ENCODE assay signal across 9 mouse cellular contexts in the genomic region with DNA sequence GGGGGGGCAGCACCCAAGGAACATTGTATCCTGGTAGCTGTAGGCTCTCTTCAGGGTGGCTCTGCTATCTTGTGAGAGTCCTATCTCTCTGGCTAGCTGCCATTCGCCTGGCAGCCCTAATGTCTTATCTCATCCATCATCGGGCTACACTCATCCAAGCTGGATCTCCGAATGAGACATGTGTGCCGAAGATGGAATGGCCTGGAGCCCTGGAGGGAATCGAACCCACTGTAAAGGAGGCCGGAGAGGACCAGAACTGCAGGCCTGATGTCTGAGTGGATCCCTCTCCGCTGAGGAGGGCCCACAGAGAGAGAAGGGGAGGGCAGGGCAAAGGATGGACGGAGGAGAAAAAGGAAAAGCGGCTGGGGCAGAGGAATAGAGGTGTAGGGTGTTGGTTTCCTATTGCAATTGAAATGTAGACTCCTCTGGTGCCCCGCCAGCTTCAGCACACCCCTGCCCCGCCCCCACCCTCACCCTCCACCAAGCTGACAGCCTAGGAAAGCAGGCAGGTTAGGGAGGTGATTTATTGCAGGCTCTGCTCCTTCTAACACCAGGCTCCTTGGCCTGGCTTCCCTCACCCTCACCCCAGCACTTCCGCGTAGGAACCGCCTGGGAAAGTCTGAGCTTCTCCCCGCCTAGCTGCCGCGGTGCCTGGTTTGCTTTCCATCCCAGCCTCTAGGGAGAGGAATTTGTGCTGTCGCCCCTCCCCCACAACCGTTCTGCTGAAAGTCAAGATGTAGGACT. TPM values are rescaled to one million over a fixed set of nuclear protein-coding genes. Genes with fewer than 3 reads are reported as not detected.
DNase-seq lines count a peak whose midpoint lies in the region; ATAC-seq lines count a peak whose summit lies in the region.
"Had no signal": no experiment of that assay in that cellular context is flagged by ENCODE, and none has a peak within 500 bp of the region (broad histone marks: within the 10 kb centered on the region; RNA-seq: fewer than 3 reads in every experiment).

No protein-coding gene starts in this region.

- H3K9ac ChIP-seq in forebrain, embryonic 11.5 days (ENCODE audit: low read length): no peak overlapping the region; the same call in 1 of the 2 replicates
- peak overlapping the region; percentile 53 for H3K9ac ChIP-seq in heart, embryonic 14.5 days (ENCODE audit: low read length)
- no peak overlapping the region for H3K9ac ChIP-seq in kidney, embryonic 14.5 days (ENCODE audit: low read depth, low read length)
- H3K9ac ChIP-seq in liver, embryonic 12.5 days: no peak overlapping the region
- 0 out of 2 replicates have a peak overlapping the region, but pooled peaks have one; percentile 32 for H3K9ac ChIP-seq in midbrain, embryonic 16.5 days (ENCODE audit: low read depth, low read length)
- H3K9ac ChIP-seq: liver, embryonic 14.5 days had no signal

- peak; percentile 78 for DNase-seq in adrenal gland, postnatal 10 days
- DNase-seq in forebrain, embryonic 11.5 days (ENCODE audit: low spot score): peak; percentile 73
- peak; percentile 77 for DNase-seq in testis, postnatal 10 days (ENCODE audit: low spot score)
- DNase-seq in thymus, postnatal 0 days (ENCODE audit: low spot score): no peak

- 28% methylated on average over 19 of the region's 19 CpGs for WGBS in forebrain, embryonic 11.5 days
- WGBS in heart, embryonic 14.5 days: 14% methylated on average over 17 of the region's 19 CpGs
- 15% methylated on average over 19 of the region's 19 CpGs for WGBS in kidney, embryonic 14.5 days
- 24% methylated on average over 19 of the region's 19 CpGs for WGBS in liver, embryonic 12.5 days (ENCODE audit: insufficient replicate concordance)
- 28% methylated on average over 19 of the region's 19 CpGs for WGBS in midbrain, embryonic 16.5 days

- H3K27ac ChIP-seq in forebrain, embryonic 11.5 days (ENCODE audit: low read depth, low read length): no peak overlapping the region
- peak overlapping the region; percentile 79 to 83 for H3K27ac ChIP-seq in heart, embryonic 14.5 days (replicated peaks in 1 of 2; ENCODE audit: control insufficient read depth in 1 of 2, insufficient read depth in 1 of 2, low read depth in 2 of 2, low read length in 2 of 2)
- H3K27ac ChIP-seq in kidney, embryonic 14.5 days (ENCODE audit: low read depth, low read length): peak overlapping the region; percentile 44; the same call in 1 of the 2 replicates
- no peak overlapping the region for H3K27ac ChIP-seq in liver, embryonic 12.5 days
- H3K27ac ChIP-seq in midbrain, embryonic 16.5 days (ENCODE audit: low read length): no peak overlapping the region
- H3K27ac ChIP-seq: liver, embryonic 14.5 days had no signal

- H3K27me3 ChIP-seq in forebrain, embryonic 11.5 days (ENCODE audit: control insufficient read depth, insufficient read depth, low read length): no peaks in the 10 kb centered on the region
- no peaks in the 10 kb centered on the region for H3K27me3 ChIP-seq in heart, embryonic 14.5 days (ENCODE audit: control insufficient read depth, insufficient read depth, low read length)
- no peaks in the 10 kb centered on the region for H3K27me3 ChIP-seq in kidney, embryonic 14.5 days (ENCODE audit: control insufficient read depth, insufficient read depth, low read length)
- H3K27me3 ChIP-seq in liver, embryonic 12.5 days (replicated peaks): no peaks in the 10 kb centered on the region
- H3K27me3 ChIP-seq in midbrain, embryonic 16.5 days (ENCODE audit: control insufficient read depth, insufficient read depth, low read depth, low read length): no peaks in the 10 kb centered on the region

- no peaks in the 10 kb centered on the region for H3K36me3 ChIP-seq in forebrain, embryonic 11.5 days (ENCODE audit: control insufficient read depth, insufficient read depth, low read length)
- H3K36me3 ChIP-seq in heart, embryonic 14.5 days (ENCODE audit: control insufficient read depth, insufficient read depth, low read length): no peaks in the 10 kb centered on the region
- no peaks in the 10 kb centered on the region for H3K36me3 ChIP-seq in kidney, embryonic 14.5 days (ENCODE audit: control insufficient read depth, insufficient read depth, low read length)
- H3K36me3 ChIP-seq in liver, embryonic 12.5 days: no peaks in the 10 kb centered on the region
- no peaks in the 10 kb centered on the region for H3K36me3 ChIP-seq in midbrain, embryonic 16.5 days (ENCODE audit: control insufficient read depth, insufficient read depth, low read length)

- no peaks in the 10 kb centered on the region for H3K9me3 ChIP-seq in forebrain, embryonic 11.5 days (ENCODE audit: control insufficient read depth, low read length)
- no peaks in the 10 kb centered on the region for H3K9me3 ChIP-seq in heart, embryonic 14.5 days (ENCODE audit: control insufficient read depth, low read length)
- no peaks in the 10 kb centered on the region for H3K9me3 ChIP-seq in kidney, embryonic 14.5 days (ENCODE audit: control insufficient read depth, low read length)
- no peaks in the 10 kb centered on the region for H3K9me3 ChIP-seq in liver, embryonic 12.5 days (replicated peaks)
- no peaks in the 10 kb centered on the region for H3K9me3 ChIP-seq in midbrain, embryonic 16.5 days (replicated peaks; ENCODE audit: control insufficient read depth, low read length, poor library complexity, severe bottlenecking)

- H3K4me3 ChIP-seq in forebrain, embryonic 11.5 days (ENCODE audit: low read depth, low read length): no peak overlapping the region
- H3K4me3 ChIP-seq in heart, embryonic 14.5 days (ENCODE audit: control insufficient read depth in 1 of 2, insufficient read depth in 1 of 2, low read depth in 1 of 2, low read length in 2 of 2): 0 out of 4 replicates have a peak overlapping the region, but pooled peaks of 1 of the 2 experiments have one; percentile 10
- no peak overlapping the region for H3K4me3 ChIP-seq in kidney, embryonic 14.5 days (ENCODE audit: low read length)
- H3K4me3 ChIP-seq in liver, embryonic 12.5 days: no peak overlapping the region
- no peak overlapping the region for H3K4me3 ChIP-seq in midbrain, embryonic 16.5 days (ENCODE audit: low read depth, low read length)

- peak; percentile 58 for ATAC-seq in forebrain, embryonic 11.5 days (replicated peaks; ENCODE audit: low FRiP score)
- ATAC-seq in heart, embryonic 14.5 days (ENCODE audit: insufficient number of reproducible peaks, insufficient read depth, low FRiP score, low read depth): peak; percentile 78; the same call in 1 of the 2 replicates
- ATAC-seq in kidney, embryonic 14.5 days (ENCODE audit: low FRiP score, low TSS enrichment): peak; percentile 94
- ATAC-seq in liver, embryonic 12.5 days: no peak
- ATAC-seq in midbrain, embryonic 16.5 days: peak; percentile 53

- peak overlapping the region; percentile 11; the same call in 1 of the 2 replicates for H3K4me2 ChIP-seq in forebrain, embryonic 11.5 days (ENCODE audit: low read depth, low read length, severe bottlenecking)
- peak overlapping the region; percentile 51 for H3K4me2 ChIP-seq in heart, embryonic 14.5 days (ENCODE audit: low read length)
- H3K4me2 ChIP-seq in kidney, embryonic 14.5 days (replicated peaks; ENCODE audit: low read depth, low read length): peak overlapping the region; percentile 12; the same call in 1 of the 2 replicates
- peak overlapping the region; percentile 39 for H3K4me2 ChIP-seq in liver, embryonic 12.5 days
- 0 out of 2 replicates have a peak overlapping the region, but pooled peaks have one; percentile 8 for H3K4me2 ChIP-seq in midbrain, embryonic 16.5 days (ENCODE audit: low read length)

- H3K4me1 ChIP-seq in forebrain, embryonic 11.5 days (replicated peaks; ENCODE audit: control insufficient read depth, insufficient read depth, low read length): peaks cover 4% of the 10 kb centered on the region
- peaks cover 12 to 20% of the 10 kb centered on the region in 2 experiments for H3K4me1 ChIP-seq in heart, embryonic 14.5 days (ENCODE audit: control insufficient read depth in 2 of 2, insufficient read depth in 2 of 2, low read length in 2 of 2)
- peaks cover 14% of the 10 kb centered on the region for H3K4me1 ChIP-seq in kidney, embryonic 14.5 days (ENCODE audit: control insufficient read depth, insufficient read depth, low read length)
- H3K4me1 ChIP-seq in liver, embryonic 12.5 days: peaks cover 31% of the 10 kb centered on the region
- peaks cover 4% of the 10 kb centered on the region; the same call in 1 of the 2 replicates for H3K4me1 ChIP-seq in midbrain, embryonic 16.5 days (ENCODE audit: control insufficient read depth, insufficient read depth, low read length)

RNA-seq across cellular contexts. Expression of a gene that starts 32.5 kb away (rescaled TPM):
- total RNA-seq in adrenal gland, postnatal 10 days (2021): not detected
- not detected in 2 replicates for polyA plus RNA-seq in forebrain, embryonic 11.5 days (2014; fragmentation: Nextera tagmentation; extraction: Ambion mirVana)
- polyA plus RNA-seq in heart, embryonic 14.5 days (2014; fragmentation: Nextera tagmentation; extraction: Ambion mirVana): not detected in 2 replicates
- polyA plus RNA-seq in kidney, embryonic 14.5 days (2014; fragmentation: Nextera tagmentation; extraction: Ambion mirVana): not detected in 2 replicates
- polyA plus RNA-seq in liver, embryonic 12.5 days (2016; fragmentation: Nextera tagmentation; extraction: Ambion mirVana): not detected in 2 replicates
- polyA plus RNA-seq in midbrain, embryonic 16.5 days (2015; fragmentation: Nextera tagmentation; extraction: Ambion mirVana): not detected in 2 replicates
- 8.4 and 11.8 TPM in 2 replicates for polyA plus RNA-seq in thymus, postnatal 0 days (2015; fragmentation: Nextera tagmentation; extraction: Ambion mirVana)
- polyA plus RNA-seq: liver, embryonic 14.5 days had no signal

RNA-seq across cellular contexts. Expression of a gene that starts 47.0 kb away (rescaled TPM):
- total RNA-seq in adrenal gland, postnatal 10 days (2021): 1 to 10 TPM; 1.8 TPM
- polyA plus RNA-seq in forebrain, embryonic 11.5 days (2014; fragmentation: Nextera tagmentation; extraction: Ambion mirVana): 7.4 and 8.5 TPM in 2 replicates
- polyA plus RNA-seq in heart, embryonic 14.5 days (2014; fragmentation: Nextera tagmentation; extraction: Ambion mirVana): 5.3 and 5.7 TPM in 2 replicates
- 9.0 and 9.9 TPM in 2 replicates for polyA plus RNA-seq in kidney, embryonic 14.5 days (2014; fragmentation: Nextera tagmentation; extraction: Ambion mirVana)
- polyA plus RNA-seq in liver, embryonic 12.5 days (2016; fragmentation: Nextera tagmentation; extraction: Ambion mirVana): 1.0 and 1.4 TPM in 2 replicates
- polyA plus RNA-seq in midbrain, embryonic 16.5 days (2015; fragmentation: Nextera tagmentation; extraction: Ambion mirVana): 3.0 and 3.2 TPM in 2 replicates
- 2.6 and 4.4 TPM in 2 replicates for polyA plus RNA-seq in thymus, postnatal 0 days (2015; fragmentation: Nextera tagmentation; extraction: Ambion mirVana)

RNA-seq across cellular contexts. Expression of a gene that starts 48.0 kb away (rescaled TPM):
- total RNA-seq in adrenal gland, postnatal 10 days (2021): 10 to 100 TPM; 33.2 to 42.0 TPM
- polyA plus RNA-seq in forebrain, embryonic 11.5 days (2014; fragmentation: Nextera tagmentation; extraction: Ambion mirVana): 44.7 and 46.0 TPM in 2 replicates
- 32.4 and 34.6 TPM in 2 replicates for polyA plus RNA-seq in heart, embryonic 14.5 days (2014; fragmentation: Nextera tagmentation; extraction: Ambion mirVana)
- polyA plus RNA-seq in kidney, embryonic 14.5 days (2014; fragmentation: Nextera tagmentation; extraction: Ambion mirVana): 44.9 and 50.1 TPM in 2 replicates
- polyA plus RNA-seq in liver, embryonic 12.5 days (2016; fragmentation: Nextera tagmentation; extraction: Ambion mirVana): 24.9 and 26.4 TPM in 2 replicates
- polyA plus RNA-seq in midbrain, embryonic 16.5 days (2015; fragmentation: Nextera tagmentation; extraction: Ambion mirVana): 24.5 and 29.0 TPM in 2 replicates
- 21.9 and 28.8 TPM in 2 replicates for polyA plus RNA-seq in thymus, postnatal 0 days (2015; fragmentation: Nextera tagmentation; extraction: Ambion mirVana)

Comparison
In these comparisons a context has a peak if more than half of its experiments do, and no peak if none do; other contexts are left out.
1. H3K27ac ChIP-seq: peak in heart, embryonic 14.5 days (2 of 2) and kidney, embryonic 14.5 days (single experiment); none in forebrain, embryonic 11.5 days (single experiment), liver, embryonic 12.5 days (single experiment) and midbrain, embryonic 16.5 days (single experiment).
2. H3K9ac ChIP-seq: peak in heart, embryonic 14.5 days (single experiment) and midbrain, embryonic 16.5 days (single experiment); none in forebrain, embryonic 11.5 days (single experiment), kidney, embryonic 14.5 days (single experiment) and liver, embryonic 12.5 days (single experiment).
3. Peak in every context shown above with its lines, with median percentiles within 50 percentile points of each other: H3K4me2 ChIP-seq.